Mouse (Mus musculus): ENCODE measurements around the gene Atp1b1. TPM values are rescaled to one million over a fixed set of nuclear protein-coding genes. Genes with fewer than 3 reads are reported as not detected.

The Atp1b1 gene
- polyA plus RNA-seq, 1 experiment: 18.7 TPM

DNA sequence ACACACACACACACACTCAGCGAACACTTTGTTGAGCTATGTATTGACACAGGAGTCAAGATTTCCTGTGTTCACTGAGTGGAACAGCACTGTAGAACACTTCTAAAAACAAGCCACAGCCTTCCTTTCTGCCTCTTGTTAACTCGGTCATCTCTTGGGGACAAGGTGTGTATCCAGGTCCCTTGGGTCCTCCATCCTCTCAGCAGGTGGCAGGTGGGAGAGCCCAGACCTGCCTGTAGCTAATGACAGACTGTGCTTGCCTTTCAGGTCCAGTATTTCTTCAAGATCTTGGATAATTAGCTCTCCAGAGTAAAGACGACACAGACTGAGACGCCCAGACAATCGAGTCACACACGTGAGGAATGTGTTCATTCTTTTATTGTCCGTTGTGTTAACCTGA lies 21.4 kb downstream of the Atp1b1 start:
- Histone ChIP-seq H3K4me1 (ENCODE audit: control insufficient read depth, insufficient read depth, insufficient read length, low read length) (no peaks in the 10 kb centered on the region; the same call in 1 of the 2 replicates), H3K27ac (replicated peaks; ENCODE audit: low read depth, low read length) (no peak overlapping the region), H3K4me3 (ENCODE audit: insufficient read depth, low read depth, low read length) (no peak overlapping the region)

DNA sequence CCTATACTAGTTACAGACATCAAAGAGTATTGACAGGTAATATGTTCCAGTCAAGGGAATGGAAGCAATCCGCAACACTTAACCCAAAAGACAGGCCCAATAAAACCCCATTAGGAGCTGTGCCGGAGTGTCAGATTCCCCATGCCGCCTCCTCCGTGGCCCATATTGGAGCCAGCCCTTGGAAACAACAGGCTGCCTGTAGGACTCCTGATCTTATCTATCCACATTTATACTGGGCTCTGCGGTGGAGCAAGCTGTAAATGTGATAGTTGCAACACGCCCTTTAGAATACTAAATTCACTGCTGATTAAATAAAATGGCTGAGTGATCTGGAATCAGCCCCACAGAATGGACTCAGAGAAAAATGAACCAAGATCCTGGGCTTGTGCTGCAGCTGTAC lies 24.1 kb downstream of the Atp1b1 start:
- H3K27ac ChIP-seq (replicated peaks; ENCODE audit: low read depth, low read length): no peak overlapping the region
- H3K4me1 ChIP-seq (ENCODE audit: control insufficient read depth, insufficient read depth, insufficient read length, low read length): no peaks in the 10 kb centered on the region; the same call in 1 of the 2 replicates
- H3K4me3 ChIP-seq (ENCODE audit: insufficient read depth, low read depth, low read length): no peak overlapping the region

DNA sequence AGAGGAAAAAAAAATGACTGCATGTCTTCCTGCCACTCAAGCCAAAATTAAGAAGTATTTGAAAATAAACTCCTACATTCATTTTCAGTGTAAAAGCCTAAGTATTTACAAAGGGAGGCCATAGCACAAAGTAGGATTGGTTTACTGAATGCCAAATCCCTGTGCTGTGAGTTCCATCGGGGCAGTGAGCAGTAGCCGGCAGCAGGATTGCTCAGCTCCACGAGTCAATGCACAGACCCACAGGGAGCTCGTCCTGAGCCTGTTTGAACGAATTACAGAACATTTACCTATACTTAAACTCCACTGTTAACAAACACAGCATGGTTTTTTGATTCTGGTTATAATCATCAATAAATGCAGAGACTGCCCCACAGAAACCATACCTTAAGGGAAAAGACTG lies 25.5 kb downstream of the Atp1b1 start:
- no peaks in the 10 kb centered on the region; the same call in 1 of the 2 replicates for H3K4me1 ChIP-seq (ENCODE audit: control insufficient read depth, insufficient read depth, insufficient read length, low read length)
- H3K27ac ChIP-seq (replicated peaks; ENCODE audit: low read depth, low read length): no peak overlapping the region
- no peak overlapping the region for H3K4me3 ChIP-seq (ENCODE audit: insufficient read depth, low read depth, low read length)

DNA sequence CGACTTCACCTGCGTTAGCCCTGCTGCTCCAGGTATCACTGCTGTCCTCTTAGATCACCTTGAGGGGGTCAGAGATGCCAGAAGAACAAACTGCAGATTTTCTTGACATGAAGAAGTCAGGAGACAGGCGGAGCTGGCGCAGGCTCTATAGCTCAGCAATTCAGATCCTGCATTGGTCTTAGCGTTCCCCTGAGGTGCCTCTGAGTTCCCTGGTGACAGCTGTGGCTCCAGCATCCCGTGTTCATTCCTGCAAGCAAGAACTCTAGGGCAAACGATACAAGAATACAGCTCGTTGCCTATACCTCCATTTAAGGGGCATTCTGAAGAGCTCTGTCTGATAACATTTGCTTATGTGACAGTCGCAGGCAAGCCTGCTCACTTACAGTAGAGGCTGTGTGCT lies 29.5 kb downstream of the Atp1b1 start:
- Histone ChIP-seq H3K4me1 (ENCODE audit: control insufficient read depth, insufficient read depth, insufficient read length, low read length) (no peaks in the 10 kb centered on the region; the same call in 1 of the 2 replicates), H3K4me3 (ENCODE audit: insufficient read depth, low read depth, low read length) (no peak overlapping the region), H3K27ac (replicated peaks; ENCODE audit: low read depth, low read length) (no peak overlapping the region)

DNA sequence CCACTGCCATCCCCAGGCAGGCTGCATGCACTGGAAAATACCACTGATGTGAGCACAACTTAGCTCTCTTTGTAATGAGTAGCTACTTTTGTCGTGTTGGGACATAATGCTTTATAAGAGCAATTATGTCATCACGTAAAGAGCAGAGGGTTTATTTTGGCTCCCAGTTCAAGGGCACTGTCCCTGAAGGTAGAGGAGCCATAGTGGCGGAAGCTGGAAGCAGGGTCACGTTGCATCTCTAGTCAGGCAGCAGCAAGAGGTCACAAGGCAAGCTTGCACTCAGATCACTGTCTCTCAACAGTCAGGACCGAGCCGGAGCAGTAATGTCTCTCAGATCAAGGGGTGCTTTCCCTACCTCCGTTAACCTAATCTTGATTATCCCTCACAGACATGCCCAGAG lies 30.4 kb downstream of the Atp1b1 start:
- H3K4me1 ChIP-seq (ENCODE audit: control insufficient read depth, insufficient read depth, insufficient read length, low read length): no peaks in the 10 kb centered on the region
- no peak overlapping the region for H3K27ac ChIP-seq (replicated peaks; ENCODE audit: low read depth, low read length)
- no peak overlapping the region for H3K4me3 ChIP-seq (ENCODE audit: insufficient read depth, low read depth, low read length)

DNA sequence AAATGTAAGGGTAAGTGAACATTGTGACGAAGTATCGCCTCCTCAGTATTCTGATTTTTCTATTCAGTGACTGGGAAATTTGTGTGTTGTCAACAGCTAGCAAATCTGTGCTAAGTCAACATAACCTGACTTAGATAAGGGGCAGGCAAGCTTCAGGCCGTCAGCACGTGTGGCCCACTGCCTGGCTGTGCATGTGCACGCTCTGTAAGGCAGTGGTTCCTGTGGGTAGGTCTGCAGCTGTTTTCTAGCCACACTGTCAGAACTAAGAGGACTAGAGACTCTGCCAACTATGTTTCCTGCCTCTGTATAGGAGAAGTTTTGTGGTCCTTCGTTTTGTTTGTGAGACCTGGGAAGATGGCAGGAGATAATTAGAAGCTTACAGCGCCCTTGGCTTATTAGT lies 31.9 kb downstream of the Atp1b1 start:
- Histone ChIP-seq H3K4me3 (ENCODE audit: insufficient read depth, low read depth, low read length) (no peak overlapping the region), H3K4me1 (ENCODE audit: control insufficient read depth, insufficient read depth, insufficient read length, low read length) (no peaks in the 10 kb centered on the region), H3K27ac (replicated peaks; ENCODE audit: low read depth, low read length) (no peak overlapping the region)

DNA sequence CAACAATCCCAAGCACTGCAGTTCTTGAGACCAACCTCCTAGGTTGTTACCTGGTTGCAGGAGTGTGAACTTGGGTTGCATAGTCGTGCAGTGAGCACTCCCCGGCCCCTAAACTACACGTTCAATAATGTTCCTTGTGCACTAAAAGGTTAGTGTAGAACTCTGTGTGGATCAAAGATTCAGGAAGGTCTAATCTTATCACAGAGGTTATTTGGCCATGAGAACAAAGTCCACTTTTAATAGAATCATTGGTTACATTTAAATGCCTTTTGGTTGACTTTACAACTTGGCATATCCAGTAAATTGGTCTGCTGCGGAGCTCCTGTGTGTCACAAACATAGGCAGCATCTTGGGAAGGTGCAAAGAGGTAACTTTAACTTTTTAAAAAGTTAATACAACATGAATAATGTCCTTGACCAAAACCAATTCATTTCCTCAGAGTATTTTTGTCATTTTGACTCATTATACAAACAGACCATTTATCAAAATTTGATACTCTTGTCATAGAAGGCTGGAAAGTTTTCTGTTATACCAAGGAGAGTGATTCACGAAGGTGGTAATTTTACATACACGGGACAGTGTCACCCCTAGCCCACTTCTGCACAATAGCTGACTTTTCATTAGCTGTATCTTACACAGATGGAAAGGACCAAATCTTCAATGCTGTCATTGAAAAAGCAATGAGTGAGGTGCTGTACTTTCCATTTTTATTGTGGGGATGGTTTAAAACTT lies 37.4 kb downstream of the Atp1b1 start:
- H3K27ac ChIP-seq (replicated peaks; ENCODE audit: low read depth, low read length): no peak overlapping the region

DNA sequence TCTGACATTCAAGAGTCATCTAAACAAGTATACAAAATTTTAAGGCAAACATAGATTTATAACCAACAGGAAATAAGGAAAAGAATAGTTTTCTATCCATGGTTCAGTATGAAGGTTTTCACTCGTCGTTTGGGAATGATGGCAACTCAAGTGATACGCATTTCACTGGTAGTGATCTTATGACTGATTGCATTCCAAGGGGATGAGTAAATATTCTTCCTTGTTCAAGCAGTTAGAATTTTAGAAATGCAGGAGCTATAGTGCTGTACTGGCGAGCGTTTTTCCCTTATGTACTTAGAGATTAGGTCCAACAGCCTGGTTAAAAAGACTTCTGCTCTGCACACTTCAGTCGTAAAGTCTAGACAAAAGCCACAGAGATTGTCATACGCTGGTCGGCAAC lies 38.8 kb downstream of the Atp1b1 start:
- H3K27ac ChIP-seq (replicated peaks; ENCODE audit: low read depth, low read length): no peak overlapping the region
- no peak overlapping the region for H3K4me3 ChIP-seq (ENCODE audit: insufficient read depth, low read depth, low read length)
- peaks cover 3% of the 10 kb centered on the region; the same call in 1 of the 2 replicates for H3K4me1 ChIP-seq (ENCODE audit: control insufficient read depth, insufficient read depth, insufficient read length, low read length)

More for the DNA sequence above, 37.4 kb downstream of the Atp1b1 start:
- peaks cover 3% of the 10 kb centered on the region; the same call in 1 of the 2 replicates for H3K4me1 ChIP-seq (ENCODE audit: control insufficient read depth, insufficient read depth, insufficient read length, low read length)
- no peak overlapping the region for H3K4me3 ChIP-seq (ENCODE audit: insufficient read depth, low read depth, low read length)

DNA sequence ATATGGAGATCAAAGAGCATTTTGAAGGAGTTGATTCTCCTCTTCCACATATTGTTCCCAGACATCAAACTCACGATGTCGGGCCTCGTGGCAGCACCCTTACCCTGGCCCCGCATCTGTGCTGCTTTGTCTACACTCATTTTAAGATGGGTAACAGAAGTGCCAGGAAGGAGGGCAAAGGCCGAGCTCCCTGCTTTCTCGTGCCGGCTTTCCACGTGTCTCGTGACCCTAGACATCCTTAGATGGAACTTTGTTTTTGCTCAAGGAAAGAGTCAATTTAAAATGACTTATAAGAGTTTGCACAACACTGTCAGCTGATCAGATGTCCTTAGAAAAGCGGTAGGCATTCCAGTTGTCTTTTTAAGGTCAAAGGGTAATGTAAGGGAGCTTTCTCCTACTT lies 39.8 kb downstream of the Atp1b1 start:
- H3K4me3 ChIP-seq (ENCODE audit: insufficient read depth, low read depth, low read length): no peak overlapping the region
- H3K4me1 ChIP-seq (ENCODE audit: control insufficient read depth, insufficient read depth, insufficient read length, low read length): peaks cover 3% of the 10 kb centered on the region; the same call in 1 of the 2 replicates
- H3K27ac ChIP-seq (replicated peaks; ENCODE audit: low read depth, low read length): no peak overlapping the region

DNA sequence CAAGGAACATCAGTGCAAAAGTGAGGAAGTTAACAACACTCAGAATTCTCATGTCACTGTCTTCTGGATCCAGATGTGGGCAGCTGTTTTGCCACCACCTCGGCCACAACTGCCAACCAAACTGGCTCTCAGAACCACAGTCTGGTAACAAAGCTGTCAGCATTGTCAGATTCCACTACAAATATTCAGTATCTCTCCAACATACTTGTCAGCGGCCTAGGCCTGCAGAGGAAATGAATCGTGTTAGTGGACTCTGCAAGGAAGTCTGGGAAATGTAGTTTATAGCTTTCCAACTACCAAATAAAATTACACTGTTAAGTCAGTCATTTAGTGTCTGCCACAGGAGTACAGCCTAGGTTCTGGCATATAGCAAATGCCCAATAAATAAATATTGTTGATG lies 40.6 kb downstream of the Atp1b1 start:
- Histone ChIP-seq H3K27ac (replicated peaks; ENCODE audit: low read depth, low read length) (no peak overlapping the region), H3K4me3 (ENCODE audit: insufficient read depth, low read depth, low read length) (no peak overlapping the region), H3K4me1 (ENCODE audit: control insufficient read depth, insufficient read depth, insufficient read length, low read length) (peaks cover 3% of the 10 kb centered on the region; the same call in 1 of the 2 replicates)

DNA sequence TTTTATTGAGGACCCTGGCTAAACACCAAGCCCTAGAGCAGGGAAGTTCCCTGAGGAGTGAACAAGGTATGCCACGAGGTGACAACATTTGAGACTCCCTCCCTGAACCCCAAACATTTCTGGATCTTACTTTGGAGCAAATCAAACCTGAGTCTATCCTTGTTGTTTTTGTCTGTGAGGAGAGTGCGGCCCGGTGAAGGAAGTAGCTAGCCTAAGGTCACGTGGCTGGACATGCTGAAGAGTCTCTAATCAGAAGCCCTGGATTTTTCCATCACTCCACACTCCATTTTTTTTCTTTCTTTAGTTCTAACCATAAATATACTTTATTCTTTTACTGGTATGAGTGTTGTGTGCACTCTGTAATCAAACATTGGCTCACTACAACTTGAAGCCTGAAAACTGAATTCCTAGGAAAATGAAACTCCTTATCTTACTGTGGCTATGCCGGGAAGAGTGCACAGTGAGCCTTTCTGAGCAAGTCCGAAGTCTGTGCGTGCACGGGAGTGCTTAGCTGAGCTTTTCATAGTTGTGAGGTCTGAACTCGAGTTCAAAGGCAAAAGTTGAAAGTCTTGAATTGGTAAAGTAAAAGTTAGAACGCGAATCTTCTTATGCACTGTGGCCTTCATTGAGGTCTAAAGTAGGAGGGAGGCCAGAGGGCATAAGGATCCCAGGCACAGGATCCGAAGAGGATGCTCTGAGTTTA lies 41.3 kb downstream of the Atp1b1 start:
- Histone ChIP-seq H3K27ac (replicated peaks; ENCODE audit: low read depth, low read length) (no peak overlapping the region), H3K4me3 (ENCODE audit: insufficient read depth, low read depth, low read length) (no peak overlapping the region), H3K4me1 (ENCODE audit: control insufficient read depth, insufficient read depth, insufficient read length, low read length) (peaks cover 3% of the 10 kb centered on the region; the same call in 1 of the 2 replicates)

DNA sequence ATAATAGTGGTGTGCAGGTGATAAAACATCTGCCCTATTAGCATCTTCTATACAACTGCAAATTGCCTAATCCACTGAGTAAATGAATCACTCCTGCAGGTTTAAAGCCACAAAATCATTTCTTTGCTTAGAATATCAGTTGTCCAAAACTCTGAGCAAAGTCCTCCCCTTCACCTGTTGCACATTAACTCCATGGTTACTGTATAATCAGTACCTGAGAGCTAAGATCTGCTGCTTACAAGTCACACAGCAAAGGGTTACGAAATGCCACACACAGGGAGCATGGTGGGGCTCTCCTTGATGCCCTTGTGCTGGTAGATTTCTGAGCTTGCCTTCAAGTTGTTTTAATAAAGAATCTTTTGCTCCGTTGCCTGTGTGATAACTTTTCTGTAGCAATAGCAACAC lies 42.8 kb downstream of the Atp1b1 start:
- Histone ChIP-seq H3K27ac (replicated peaks; ENCODE audit: low read depth, low read length) (no peak overlapping the region), H3K4me3 (ENCODE audit: insufficient read depth, low read depth, low read length) (no peak overlapping the region), H3K4me1 (ENCODE audit: control insufficient read depth, insufficient read depth, insufficient read length, low read length) (peaks cover 3% of the 10 kb centered on the region; the same call in 1 of the 2 replicates)

DNA sequence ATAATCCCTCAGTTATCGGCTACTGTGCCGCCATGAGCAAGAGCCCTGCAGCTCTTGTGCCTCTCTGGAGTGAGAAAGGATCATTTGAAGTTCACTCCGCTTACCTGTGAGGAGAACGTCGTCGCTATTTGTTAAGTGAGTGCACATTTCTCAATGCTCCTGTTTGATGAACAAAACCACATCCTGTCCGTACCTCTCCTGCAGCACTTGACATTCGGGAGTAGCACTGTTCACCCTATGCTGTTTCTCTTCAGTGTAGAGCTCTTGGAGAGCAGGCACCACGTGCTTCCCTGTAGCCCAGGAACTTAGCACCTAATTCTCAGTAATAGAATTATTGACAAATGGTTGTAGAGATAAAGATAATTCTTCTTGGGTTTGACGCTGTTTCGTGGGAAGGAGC lies 44.5 kb downstream of the Atp1b1 start:
- Histone ChIP-seq H3K4me1 (ENCODE audit: control insufficient read depth, insufficient read depth, insufficient read length, low read length) (peaks cover 3% of the 10 kb centered on the region; the same call in 1 of the 2 replicates), H3K27ac (replicated peaks; ENCODE audit: low read depth, low read length) (no peak overlapping the region), H3K4me3 (ENCODE audit: insufficient read depth, low read depth, low read length) (no peak overlapping the region)

DNA sequence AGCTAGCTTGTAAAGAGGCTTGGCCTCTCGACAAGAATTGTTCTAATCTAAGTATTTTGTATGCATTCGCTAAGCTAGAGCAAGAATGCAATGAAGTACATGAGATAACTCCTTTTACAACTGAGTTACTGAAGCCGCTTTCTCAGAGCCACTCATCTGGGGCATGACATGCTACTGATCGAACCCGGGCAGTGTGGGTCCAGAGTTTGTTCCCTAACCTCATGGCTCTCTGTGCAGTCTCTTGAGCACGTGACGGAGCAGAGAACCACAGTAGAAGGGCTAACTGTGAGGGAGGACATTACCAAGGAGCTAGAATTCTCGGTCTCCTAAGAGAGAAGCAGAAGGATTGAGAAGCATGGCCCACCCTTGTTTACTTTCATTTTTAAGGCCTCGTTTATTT lies 45.2 kb downstream of the Atp1b1 start:
- Histone ChIP-seq H3K4me3 (ENCODE audit: insufficient read depth, low read depth, low read length) (no peak overlapping the region), H3K27ac (replicated peaks; ENCODE audit: low read depth, low read length) (no peak overlapping the region)

DNA sequence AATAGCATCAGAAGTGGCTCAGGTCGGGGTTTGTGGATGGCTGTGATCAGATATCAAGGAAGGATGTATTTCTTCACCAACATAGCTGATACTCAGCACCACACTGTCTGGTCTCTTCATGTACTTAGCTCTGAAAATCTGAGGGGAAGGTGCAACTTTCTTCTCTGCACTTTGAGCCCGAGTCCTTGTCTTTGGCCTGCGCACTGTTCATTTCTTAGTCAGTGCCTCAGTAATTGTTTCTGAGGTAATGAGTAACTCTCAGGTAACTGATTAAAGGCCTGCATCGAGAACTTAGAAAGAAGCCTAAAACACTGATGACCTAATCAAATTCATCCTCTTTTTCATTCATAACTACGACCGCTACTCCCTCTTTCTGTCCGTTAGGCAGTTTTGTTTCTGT lies 46.8 kb downstream of the Atp1b1 start:
- Histone ChIP-seq H3K4me3 (ENCODE audit: insufficient read depth, low read depth, low read length) (no peak overlapping the region), H3K4me1 (ENCODE audit: control insufficient read depth, insufficient read depth, insufficient read length, low read length) (no peaks in the 10 kb centered on the region), H3K27ac (replicated peaks; ENCODE audit: low read depth, low read length) (no peak overlapping the region)

More for the DNA sequence above, 45.2 kb downstream of the Atp1b1 start:
- H3K4me1 ChIP-seq (ENCODE audit: control insufficient read depth, insufficient read depth, insufficient read length, low read length): no peaks in the 10 kb centered on the region

DNA sequence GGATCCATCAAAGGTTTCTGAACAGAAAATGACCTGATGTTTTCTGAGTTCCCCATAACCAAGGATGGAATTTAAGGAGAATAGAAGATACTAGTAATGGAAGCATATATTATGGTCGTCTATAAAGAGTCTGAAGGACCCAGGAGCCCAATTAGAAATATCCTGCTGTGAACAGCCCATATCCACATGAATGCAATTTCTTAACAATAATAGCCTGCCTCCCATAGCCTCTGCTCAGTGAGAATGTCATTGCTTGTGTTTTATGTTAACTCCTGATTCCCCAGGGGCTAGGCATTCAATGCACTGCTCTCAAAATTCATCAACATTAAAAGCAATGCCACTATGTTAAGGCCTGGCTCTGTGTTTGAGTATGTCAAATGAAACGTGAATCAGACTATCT lies 49.5 kb downstream of the Atp1b1 start:
- Histone ChIP-seq H3K27ac (replicated peaks; ENCODE audit: low read depth, low read length) (no peak overlapping the region), H3K4me3 (ENCODE audit: insufficient read depth, low read depth, low read length) (no peak overlapping the region), H3K4me1 (ENCODE audit: control insufficient read depth, insufficient read depth, insufficient read length, low read length) (no peaks in the 10 kb centered on the region)

All from brown adipose tissue, adult 24 weeks (tissue).